Mouse (Mus musculus) large intestine, adult 2 months (tissue): ENCODE results near the gene Msantd4. TPM values are rescaled to one million over a fixed set of nuclear protein-coding genes. Genes with fewer than 3 reads are reported as not detected.
A peak's percentile ranks its signal among the peaks of the same experiment; 100 is the strongest.
"Not testable (repeated sequence)": the region's sequence is repeated elsewhere in the genome, so short reads cannot be mapped to it uniquely, and the experiment has no call there.

ENCODE experiments used
- DNase-seq: peaks from one replicate; pipeline ENCODE4 v3.0.0-alpha.2; 2012; ENCODE audit warnings: low read depth, low spot score
- whole genome bisulfite sequencing: fragments of 180-500 bp; shearing (Covaris S2); methylation state at CpG from one replicate; pipeline ENCODE4 v1.1.7; 2018; 5-methylcytosine and 5-hydroxymethylcytosine counted together
- polyA plus RNA-seq: library from polyadenylated mRNA; depleted of rRNA; stranded (reverse); fragments of >200 nt; gene quantifications from 2 replicates; pipeline ENCODE4 v1.2.3, GENCODE M21; 2012; rRNA removed

Gene Msantd4
- polyA plus RNA-seq = 4.4 and 4.6 TPM in 2 replicates

- peak; percentile 100 for DNase-seq
- WGBS = 2% methylated on average over 31 of the region's 31 CpGs
These were observed at the start of gene Msantd4 for GRCm38 (mm10) chr9:4375828-4376639. Msantd4 (plus strand) TSS chr9:4376562.

DNA sequence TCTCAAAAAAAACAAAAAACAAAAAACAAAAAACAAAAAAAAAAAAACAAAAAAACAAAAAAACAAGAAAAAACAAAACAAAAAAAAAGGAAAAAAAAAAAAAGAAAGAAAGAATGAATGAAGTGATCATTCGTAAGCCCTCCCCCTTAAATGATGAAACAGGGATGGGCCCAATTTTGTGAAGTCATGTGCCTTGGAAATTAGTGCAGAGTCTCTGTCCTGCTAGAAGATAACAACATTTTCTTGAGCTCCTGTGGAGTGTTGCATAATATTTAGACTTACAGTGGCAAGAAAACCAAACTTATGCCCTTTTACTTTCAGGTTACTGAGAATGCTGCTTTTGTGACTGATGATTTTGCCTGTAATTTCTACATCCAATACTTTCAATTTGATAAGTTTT lies 23.2 kb upstream of the Msantd4 start:
- 94% methylated on average over 1 of the region's 1 CpGs for WGBS
- DNase-seq = no peak

GRCm38 (mm10) chr9:4376640-4377120 lies 318 bp downstream of the Msantd4 start:
- DNase-seq = no peak
- WGBS = under 1% methylated on average over 15 of the region's 15 CpGs

GRCm38 (mm10) chr9:4400801-4401200 lies 24.4 kb downstream of the Msantd4 start:
- not testable (repeated sequence) for DNase-seq
- 92% methylated on average over 11 of the region's 11 CpGs for WGBS

Other genes starting within 250 kb of the Msantd4 start
- gene Aasdhppt, start 67.1 kb upstream of the Msantd4 start, polyA plus RNA-seq = 1.6 and 1.7 TPM in 2 replicates
- gene Kbtbd3, start 66.7 kb upstream of the Msantd4 start, polyA plus RNA-seq = 0.32 and 0.37 TPM in 2 replicates